Mouse (Mus musculus) mature B cell (primary cell): ENCODE results near the gene Akirin2.
"Not testable (repeated sequence)": the region's sequence is repeated elsewhere in the genome, so short reads cannot be mapped to it uniquely, and the experiment has no call there.

Experiments used
- in situ Hi-C: fragments of 300-500 bp; cut with MboI; formaldehyde crosslinking; loops from 2 replicates; pipeline ENCODE4 v1.14.3; 2019

The Akirin2 gene

DNA sequence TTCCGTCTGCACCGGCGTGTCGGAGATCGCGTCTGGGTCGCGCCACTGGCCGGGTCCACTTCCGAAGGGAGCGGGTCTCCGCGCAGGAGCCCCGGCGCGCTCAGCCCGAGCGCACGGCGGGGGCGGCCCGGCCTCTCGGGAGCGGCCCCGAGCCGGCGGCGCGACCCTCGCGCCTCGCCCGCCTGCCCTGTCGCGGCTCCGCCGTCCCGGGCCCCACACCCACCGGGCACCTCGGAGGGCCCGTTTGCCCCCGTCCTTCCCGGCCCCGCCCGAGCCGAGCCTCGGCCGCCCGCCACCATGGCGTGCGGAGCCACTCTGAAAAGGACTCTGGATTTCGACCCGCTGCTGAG lies at the start of gene Akirin2:
TSS of gene Akirin2 (plus strand) at position 190 of the 350 bp plus-strand sequence.
- in situ Hi-C loops: loop anchor here (25.0 kb wide), 1 partner anchor 1163 kb away; no protein-coding TSS in a partner anchor

DNA sequence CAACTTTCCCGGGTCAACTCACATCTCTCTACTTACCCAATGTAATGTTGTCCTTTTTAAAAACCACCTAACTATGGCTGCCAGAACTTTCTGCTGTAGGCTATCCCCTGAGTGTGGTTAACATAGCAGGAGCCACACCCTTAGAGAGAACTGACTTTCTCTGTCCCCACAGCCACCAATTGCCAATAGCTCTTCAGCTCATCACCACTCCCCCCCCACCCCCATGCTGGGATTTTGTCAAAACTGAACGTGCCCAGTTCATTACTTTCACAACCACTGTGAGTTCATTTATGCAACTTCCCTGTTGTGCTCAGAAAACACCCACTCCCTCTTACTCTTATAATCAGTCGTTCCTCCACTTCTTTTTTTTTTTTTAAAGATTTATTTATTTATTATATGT lies 40.4 kb upstream of the Akirin2 start:
- in situ Hi-C loops: no loop called here

GRCm38 (mm10) chr4:34522846-34523245 lies 27.9 kb upstream of the Akirin2 start:
- in situ Hi-C loops: no loop called here

DNA sequence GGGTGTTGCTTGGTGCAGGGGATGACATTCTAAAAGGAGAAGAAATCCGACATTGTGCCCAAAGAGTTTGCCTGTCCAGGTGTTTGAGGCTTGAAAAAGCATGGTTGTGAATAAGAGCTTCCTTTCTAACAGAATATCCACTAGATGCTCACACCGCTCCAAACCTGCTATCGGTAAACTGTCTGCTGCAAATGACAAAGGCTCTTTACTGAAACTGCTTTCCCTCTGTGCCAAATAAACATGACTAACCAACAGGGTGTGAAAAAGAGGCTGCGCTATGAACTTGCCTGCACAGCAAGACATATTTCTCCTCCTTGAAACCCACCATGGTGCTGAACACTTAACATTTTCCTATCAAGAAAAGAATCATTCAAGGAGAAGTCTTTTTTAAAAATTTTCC lies 27.2 kb upstream of the Akirin2 start:
- in situ Hi-C loops: no loop called here

DNA sequence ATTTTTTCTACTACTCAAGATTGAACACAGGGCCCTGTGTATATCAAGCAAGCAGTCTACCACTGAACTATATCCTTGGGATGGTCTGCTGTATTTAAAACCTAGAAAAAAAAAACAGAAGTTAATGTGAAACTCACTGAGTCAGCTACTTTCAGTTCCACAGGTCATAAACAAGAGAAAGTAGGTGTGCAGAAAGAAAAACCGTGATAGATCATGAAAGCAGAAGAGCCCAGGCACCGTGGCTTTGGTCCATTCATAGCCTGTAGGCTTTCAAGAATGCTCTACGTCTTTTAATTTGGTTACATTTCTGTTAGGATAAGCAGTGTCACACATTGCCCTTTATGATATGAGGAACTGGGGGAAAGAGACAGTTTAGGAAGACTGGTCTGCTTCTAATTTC lies 24.0 kb upstream of the Akirin2 start:
- in situ Hi-C loops: no loop called here

DNA sequence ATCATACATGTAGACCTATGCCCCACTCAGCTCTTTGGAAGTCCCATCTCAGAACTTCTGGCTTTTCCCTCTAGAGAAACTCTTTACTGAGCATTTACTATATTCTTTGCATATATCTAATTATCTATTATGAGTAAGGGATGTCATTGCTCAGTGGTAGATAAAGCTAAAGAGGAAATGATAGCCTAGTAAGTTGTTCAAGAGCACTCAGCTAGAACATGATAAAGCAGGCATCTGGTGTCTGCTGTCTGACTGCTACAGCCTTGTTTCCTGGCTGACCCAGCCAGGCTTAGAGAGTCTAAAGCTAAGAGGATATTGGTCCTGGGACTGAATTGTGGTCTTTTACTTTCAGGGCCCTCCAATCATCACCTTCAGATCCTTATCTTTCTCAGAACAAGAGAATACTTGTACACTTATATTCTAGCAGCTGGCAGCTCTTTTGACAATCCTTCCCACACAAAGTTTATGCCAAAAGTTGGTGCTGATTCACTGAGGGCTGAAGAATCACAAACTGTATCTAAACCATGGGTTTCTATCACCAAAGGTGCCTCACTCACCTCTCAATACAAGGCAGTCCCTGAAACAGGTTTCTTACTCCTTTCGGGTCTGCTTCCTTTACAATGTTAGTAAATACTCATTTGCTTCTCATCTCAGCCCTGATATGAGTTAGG lies 22.2 kb upstream of the Akirin2 start:
- in situ Hi-C loops: no loop called here

GRCm38 (mm10) chr4:34529379-34529778 lies 21.4 kb upstream of the Akirin2 start:
- in situ Hi-C loops: no loop called here

GRCm38 (mm10) chr4:34529941-34530340 lies 20.8 kb upstream of the Akirin2 start:
- in situ Hi-C loops: no loop called here

- in situ Hi-C loops: loop anchor here (25.0 kb wide), 1 partner anchor 1163 kb away; no protein-coding TSS in a partner anchor
Measured at GRCm38 (mm10) chr4:34549981-34550747, 573 bp upstream of the Akirin2 start.

GRCm38 (mm10) chr4:34551098-34551809 lies 517 bp downstream of the Akirin2 start:
- in situ Hi-C loops: loop anchor here (25.0 kb wide), 1 partner anchor 1164 kb away; no protein-coding TSS in a partner anchor

DNA sequence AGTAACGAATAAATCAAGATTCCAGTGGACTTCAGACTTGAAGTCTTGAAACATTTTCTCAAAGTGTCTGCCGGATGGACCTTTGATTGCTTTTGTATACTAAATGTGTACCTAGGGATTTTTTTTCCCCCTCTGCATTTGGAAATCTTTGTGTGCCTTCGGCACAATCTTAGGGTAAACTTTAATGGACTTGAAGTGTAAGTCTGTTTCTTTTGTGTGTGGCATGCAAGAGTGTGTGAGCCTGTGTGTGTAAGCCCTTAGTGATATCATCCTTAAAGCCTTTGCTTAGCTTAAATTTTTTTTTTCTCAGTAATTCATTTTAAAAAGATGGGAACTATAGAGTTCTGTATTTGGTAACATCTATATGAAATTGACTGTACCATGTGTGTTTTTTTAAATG lies 1.2 kb downstream of the Akirin2 start:
- in situ Hi-C loops: loop anchor here (25.0 kb wide), 1 partner anchor 1165 kb away; no protein-coding TSS in a partner anchor

DNA sequence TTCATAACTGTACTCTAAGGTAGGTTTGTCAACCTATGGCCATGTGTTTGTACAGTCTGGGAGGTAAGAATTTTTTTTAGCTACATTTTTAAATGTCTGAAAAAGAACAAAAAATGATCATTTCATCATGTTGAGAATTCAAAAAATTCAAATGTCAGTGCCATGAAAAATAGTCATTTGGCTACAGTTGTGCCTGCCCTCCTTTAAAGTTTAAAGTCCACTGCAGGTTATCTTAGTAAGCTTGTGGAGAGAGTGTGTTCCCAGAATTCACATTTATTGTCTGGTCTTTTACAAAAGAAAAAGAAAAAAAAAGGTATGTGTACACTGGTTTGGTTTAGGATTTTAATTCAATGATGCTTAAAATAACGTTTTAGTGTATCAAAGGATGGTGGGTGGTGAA lies 3.9 kb downstream of the Akirin2 start:
- in situ Hi-C loops: loop anchor here (25.0 kb wide), 1 partner anchor 1167 kb away; no protein-coding TSS in a partner anchor

DNA sequence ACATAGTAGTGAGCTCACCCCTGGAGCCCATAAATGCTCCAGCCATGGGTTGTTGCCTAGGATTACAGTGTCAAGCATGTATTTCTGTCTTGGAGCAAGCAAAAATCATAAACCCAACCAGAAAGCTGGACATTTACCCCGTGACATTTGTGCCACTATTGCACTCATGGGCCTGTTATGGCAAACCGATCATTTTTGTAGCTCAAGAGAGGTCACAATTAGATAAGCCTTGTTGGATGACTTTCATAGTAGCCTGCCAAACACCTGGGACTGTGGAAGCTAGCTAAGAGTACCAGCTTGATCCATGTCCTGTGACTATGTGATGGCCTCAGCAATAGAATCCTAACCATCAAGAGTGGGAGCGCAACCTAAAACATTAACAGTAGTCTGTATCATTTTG lies 4.9 kb downstream of the Akirin2 start:
- in situ Hi-C loops: loop anchor here (25.0 kb wide), 1 partner anchor 1168 kb away; no protein-coding TSS in a partner anchor

DNA sequence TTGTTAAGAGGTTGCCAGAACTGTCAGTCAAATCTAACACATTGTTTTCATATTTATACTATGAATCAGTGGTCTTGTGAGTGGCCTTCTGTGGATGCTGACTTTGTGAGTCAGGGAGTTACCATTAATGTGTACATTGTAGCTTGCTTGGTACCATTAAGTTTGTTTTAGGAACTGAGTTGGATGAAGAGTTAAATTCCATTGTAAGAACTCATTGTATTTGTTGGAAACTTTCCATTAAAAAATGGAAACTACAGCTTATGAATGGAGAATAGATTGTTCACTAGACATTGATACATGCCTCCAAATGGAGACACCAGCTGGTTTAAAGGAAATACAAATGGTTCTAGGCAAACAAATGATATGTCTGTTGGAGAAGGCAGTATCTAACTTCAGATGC lies 5.4 kb downstream of the Akirin2 start:
- in situ Hi-C loops: loop anchor here (25.0 kb wide), 1 partner anchor 1169 kb away; no protein-coding TSS in a partner anchor

DNA sequence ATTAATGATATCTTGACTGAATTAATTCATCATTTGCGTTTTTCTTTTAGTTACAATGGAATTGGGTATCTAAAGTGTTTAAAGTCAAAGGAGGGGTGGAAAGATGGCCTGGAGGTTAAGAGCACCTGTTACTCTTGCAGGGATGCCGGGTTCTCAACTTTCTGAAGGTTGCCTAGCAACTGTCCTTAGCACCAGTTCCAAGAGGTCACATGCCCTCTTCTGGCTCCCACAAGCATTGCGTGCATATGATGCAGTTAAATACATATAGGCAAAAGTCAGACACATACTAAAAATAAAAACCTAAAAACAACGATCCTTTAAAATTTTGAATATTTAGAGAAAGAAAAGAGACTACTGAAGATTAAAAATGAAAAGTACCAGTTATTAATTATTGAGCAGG lies 10.2 kb downstream of the Akirin2 start:
- in situ Hi-C loops: loop anchor here (25.0 kb wide), 1 partner anchor 1174 kb away; no protein-coding TSS in a partner anchor

DNA sequence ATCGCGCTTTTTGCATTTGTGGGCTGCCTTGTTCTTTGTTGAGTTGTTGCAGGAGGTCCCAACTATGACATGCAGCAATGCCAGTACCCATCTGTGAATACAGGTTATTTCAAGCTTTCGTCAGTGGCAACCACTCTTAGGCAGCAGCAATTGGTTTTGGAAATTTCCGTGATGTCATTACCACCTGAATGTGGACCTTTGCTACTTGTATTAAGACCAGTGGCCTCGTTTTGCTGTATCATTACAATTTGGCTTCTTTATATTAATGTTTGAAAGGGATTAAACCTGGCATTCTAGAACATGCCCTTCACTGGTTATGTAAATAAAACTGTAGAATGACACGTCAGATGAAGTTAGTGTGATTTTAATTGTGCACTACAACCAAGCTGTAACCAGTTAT lies 15.5 kb downstream of the Akirin2 start:
- in situ Hi-C loops: loop anchor here (25.0 kb wide), 1 partner anchor 1179 kb away; no protein-coding TSS in a partner anchor

DNA sequence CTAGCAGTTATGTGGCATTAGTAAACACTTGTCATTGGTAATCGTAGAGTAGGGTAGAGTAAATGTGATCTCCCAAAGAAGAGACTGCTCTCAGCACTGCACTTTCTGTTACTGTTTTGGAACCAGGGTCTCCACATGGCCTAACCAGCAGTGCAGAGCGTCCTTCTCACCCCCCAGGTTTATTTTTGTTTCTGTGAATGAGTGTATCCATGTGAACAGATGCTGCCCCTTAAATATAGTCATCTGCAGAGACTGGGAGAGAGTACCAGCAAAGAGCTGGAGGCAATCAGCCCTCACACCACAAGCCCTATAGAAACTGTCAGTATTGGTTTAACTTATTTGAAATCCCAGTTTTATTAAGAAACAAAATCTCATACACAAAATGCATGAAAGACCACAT lies 22.1 kb downstream of the Akirin2 start:
- in situ Hi-C loops: loop anchor here (25.0 kb wide), 1 partner anchor 1186 kb away; no protein-coding TSS in a partner anchor

- in situ Hi-C loops: no loop called here
Measured at GRCm38 (mm10) chr4:34577028-34577427, 26.3 kb downstream of the Akirin2 start.

DNA sequence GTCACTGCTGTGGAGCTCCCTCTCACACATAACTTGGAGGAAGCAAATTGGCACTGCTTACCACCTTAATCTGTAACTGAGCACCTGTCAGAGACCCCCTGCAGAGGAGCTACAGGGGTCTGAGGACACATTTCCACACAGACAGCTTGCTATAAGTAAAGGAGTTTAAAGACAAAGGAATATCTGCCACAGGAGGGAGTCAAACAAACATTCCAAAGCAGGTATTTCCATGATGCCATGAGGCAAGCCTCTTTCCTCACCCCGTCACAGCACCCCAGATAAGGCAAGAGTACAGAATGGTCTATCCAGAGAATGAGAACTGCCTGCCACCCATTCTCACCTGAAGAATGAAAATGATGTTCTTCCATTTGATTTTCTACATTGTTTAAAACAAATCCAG lies 28.5 kb downstream of the Akirin2 start:
- in situ Hi-C loops: no loop called here

GRCm38 (mm10) chr4:34581489-34581888 lies 30.8 kb downstream of the Akirin2 start:
- in situ Hi-C loops: not testable (repeated sequence)

DNA sequence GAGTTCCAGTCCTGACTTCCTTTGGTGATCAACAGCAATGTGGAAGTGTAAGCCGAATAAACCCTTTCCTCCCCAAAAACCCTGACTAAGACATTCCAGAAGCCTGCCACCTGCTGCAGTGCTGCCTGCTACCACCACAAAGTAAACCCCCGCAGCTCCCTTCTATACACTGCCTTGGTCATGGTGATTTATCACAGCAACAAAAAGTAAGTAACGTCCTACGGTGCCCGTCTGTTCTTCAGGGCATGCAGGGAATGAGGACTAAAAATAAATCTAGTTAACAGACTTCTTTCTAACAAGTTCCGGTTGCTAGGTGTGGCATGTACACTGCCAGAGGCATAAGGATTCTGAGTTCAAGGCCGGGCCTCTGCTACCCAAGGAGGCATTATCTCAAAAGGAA lies 31.3 kb downstream of the Akirin2 start:
- in situ Hi-C loops: no loop called here

DNA sequence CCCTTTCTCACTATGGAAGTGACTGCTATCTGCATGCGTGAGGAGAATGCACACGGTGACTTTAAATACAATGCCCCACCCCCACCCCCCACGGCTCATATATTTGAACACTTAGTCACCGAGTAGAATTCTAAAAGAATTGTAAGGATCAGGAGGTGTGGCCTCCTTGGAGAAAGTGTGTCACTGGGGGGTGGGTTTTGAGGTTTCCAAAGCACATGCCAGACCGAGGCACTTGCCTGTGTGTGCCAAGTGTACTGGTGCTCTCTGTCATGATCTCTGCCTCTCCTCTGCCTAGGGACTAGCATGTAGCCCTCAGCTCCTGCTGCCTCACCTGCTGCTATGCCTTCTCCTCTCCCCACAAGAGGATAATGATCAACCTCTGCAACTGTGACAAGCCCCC lies 31.7 kb downstream of the Akirin2 start:
- in situ Hi-C loops: no loop called here
